Mouse (Mus musculus): ENCODE results near the gene Samd5. TPM values are rescaled to one million over a fixed set of nuclear protein-coding genes. Genes with fewer than 3 reads are reported as not detected.
A peak's percentile ranks its signal among the peaks of the same experiment; 100 is the strongest.

Samd5 gene
- polyA plus RNA-seq, 1 experiment from 2014 or later: 15.3 TPM

DNA sequence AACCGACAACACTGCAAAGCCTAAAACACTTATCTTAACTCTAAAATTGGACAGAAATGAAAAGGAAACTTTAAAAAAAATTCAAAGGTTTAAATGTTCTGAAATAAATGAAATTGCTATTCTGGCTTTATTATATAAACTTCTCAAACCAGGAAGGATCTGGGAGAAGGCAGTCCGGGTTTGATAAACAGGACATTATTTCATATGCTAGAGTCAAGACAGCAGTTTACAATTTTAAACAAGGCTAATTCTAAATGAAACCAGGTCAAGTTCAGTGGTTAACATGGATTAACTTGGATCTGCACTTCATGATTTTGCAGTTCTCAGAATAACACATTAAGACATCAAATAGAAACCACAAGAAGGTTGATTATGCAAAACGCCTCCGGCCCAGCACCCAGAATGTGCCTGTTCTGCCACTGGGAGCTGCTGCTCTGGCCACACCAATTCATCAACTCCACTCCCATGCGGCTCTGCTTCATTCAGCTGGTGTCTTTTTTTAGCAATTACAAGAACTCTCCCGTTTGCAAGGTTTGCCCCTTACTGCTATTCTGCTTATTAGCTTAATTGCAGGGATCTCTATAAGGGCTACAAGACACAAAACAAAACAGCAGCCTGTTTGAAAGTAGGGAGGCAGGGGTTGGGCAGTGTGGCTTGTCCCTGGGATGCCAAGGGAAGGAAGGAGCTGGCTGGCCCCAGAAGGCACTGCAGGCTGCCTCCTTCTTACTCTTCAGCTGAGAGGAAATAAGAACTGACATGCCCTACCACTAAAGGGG lies 24.8 kb downstream of the Samd5 start:
- Histone ChIP-seq H3K4me1 (ENCODE audit: insufficient read depth) (peaks cover 5% of the 10 kb centered on the region; the same call in 1 of the 2 replicates), H3K4me3 (ENCODE audit: low read depth, low read length) (no peak overlapping the region), H3K4me2 (no peak overlapping the region), H3K36me3 (ENCODE audit: insufficient read depth) (no peaks in the 10 kb centered on the region), H3K27me3 (ENCODE audit: insufficient read depth, low read length) (no peaks in the 10 kb centered on the region), H3K27ac (ENCODE audit: low read depth) (no peak overlapping the region), H3K9me3 (ENCODE audit: low read depth, low read length) (no peaks in the 10 kb centered on the region), H3K9ac (no peak overlapping the region)
- no peak for ATAC-seq (ENCODE audit: insufficient read depth)
- WGBS: 37% methylated on average over 6 of the region's 6 CpGs
- DNase-seq: peak; percentile 26
- TF ChIP-seq CTCF (IDR thresholded peaks at IDR 0.05; ENCODE audit: low read depth): no peak

GRCm38 (mm10) chr10:9648464-9648863 lies 26.5 kb downstream of the Samd5 start:
- no peaks in the 10 kb centered on the region for H3K9me3 ChIP-seq (ENCODE audit: low read depth, low read length)
- H3K27me3 ChIP-seq (ENCODE audit: insufficient read depth, low read length): no peaks in the 10 kb centered on the region
- peak overlapping the region; percentile 25; the same call in 1 of the 2 replicates for H3K27ac ChIP-seq (ENCODE audit: low read depth)
- no peaks in the 10 kb centered on the region for H3K36me3 ChIP-seq (ENCODE audit: insufficient read depth)
- peaks cover 5% of the 10 kb centered on the region; the same call in 1 of the 2 replicates for H3K4me1 ChIP-seq (ENCODE audit: insufficient read depth)
- ATAC-seq (ENCODE audit: insufficient read depth) (peak; percentile 72; the same call in 1 of the 2 replicates), DNase-seq (peak; percentile 66)
- WGBS: 29% methylated on average over 2 of the region's 2 CpGs
- no peak overlapping the region for H3K9ac ChIP-seq
- H3K4me3 ChIP-seq (ENCODE audit: low read depth, low read length): no peak overlapping the region
- TF ChIP-seq CTCF (IDR thresholded peaks at IDR 0.05; ENCODE audit: low read depth): no peak
- H3K4me2 ChIP-seq: no peak overlapping the region

- no peak for TF ChIP-seq CTCF (IDR thresholded peaks at IDR 0.05; ENCODE audit: low read depth)
These were observed 27.3 kb downstream of the Samd5 start for GRCm38 (mm10) chr10:9647741-9648140.

DNA sequence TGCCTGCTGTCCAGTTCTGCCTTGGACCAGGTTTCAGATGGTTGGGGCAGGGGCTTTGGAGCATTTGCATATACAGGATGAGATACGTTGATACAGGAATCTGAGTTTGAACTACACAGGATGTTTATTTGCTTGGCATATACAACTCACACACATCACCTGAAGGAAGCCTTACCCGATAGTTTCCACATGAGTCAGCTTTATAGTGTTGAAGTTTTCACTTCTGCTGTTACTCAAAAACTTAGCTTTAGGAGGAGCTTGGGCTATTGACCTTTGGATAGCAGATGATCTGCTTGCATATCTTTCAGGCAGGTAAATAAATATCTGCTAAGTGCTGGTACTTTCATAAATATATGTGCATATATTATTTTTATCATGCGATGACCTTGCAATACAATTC lies 28.6 kb downstream of the Samd5 start:
- Histone ChIP-seq H3K4me2 (no peak overlapping the region), H3K9me3 (ENCODE audit: low read depth, low read length) (no peaks in the 10 kb centered on the region), H3K36me3 (ENCODE audit: insufficient read depth) (no peaks in the 10 kb centered on the region), H3K4me3 (ENCODE audit: low read depth, low read length) (no peak overlapping the region), H3K27ac (ENCODE audit: low read depth) (no peak overlapping the region), H3K9ac (no peak overlapping the region), H3K4me1 (ENCODE audit: insufficient read depth) (peaks cover 5% of the 10 kb centered on the region; the same call in 1 of the 2 replicates), H3K27me3 (ENCODE audit: insufficient read depth, low read length) (no peaks in the 10 kb centered on the region)
- TF ChIP-seq CTCF (IDR thresholded peaks at IDR 0.05; ENCODE audit: low read depth): no peak
- ATAC-seq (ENCODE audit: insufficient read depth) (no peak), DNase-seq (no peak)
- WGBS: 70% methylated on average over 3 of the region's 3 CpGs

More at GRCm38 (mm10) chr10:9647741-9648140, 27.3 kb downstream of the Samd5 start:
- Histone ChIP-seq H3K4me3 (ENCODE audit: low read depth, low read length) (no peak overlapping the region), H3K36me3 (ENCODE audit: insufficient read depth) (no peaks in the 10 kb centered on the region), H3K27ac (ENCODE audit: low read depth) (no peak overlapping the region), H3K9ac (no peak overlapping the region), H3K27me3 (ENCODE audit: insufficient read depth, low read length) (no peaks in the 10 kb centered on the region), H3K9me3 (ENCODE audit: low read depth, low read length) (no peaks in the 10 kb centered on the region), H3K4me1 (ENCODE audit: insufficient read depth) (peaks cover 5% of the 10 kb centered on the region; the same call in 1 of the 2 replicates), H3K4me2 (no peak overlapping the region)
- ATAC-seq (ENCODE audit: insufficient read depth): no peak
- DNase-seq: no peak
- WGBS: 67% methylated on average over 6 of the region's 6 CpGs

DNA sequence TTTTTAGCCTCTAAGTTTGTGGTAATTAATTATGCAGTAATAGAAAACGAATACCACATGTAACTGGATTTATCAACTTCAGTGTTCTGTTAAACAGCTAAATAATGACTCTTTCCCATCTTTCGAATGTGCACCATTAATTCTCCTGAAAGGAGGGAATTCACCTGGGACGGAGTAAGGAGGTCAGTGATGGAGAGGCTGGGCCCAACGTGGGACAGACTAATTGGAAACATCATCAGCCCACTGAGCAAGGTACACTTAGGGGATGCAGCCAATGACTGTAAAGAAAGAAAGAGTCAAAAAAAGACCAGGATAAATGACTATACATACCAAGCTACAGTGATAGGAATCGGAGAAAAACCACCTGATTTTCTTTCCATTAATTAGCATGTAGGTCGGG lies 31.5 kb downstream of the Samd5 start:
- TF ChIP-seq CTCF (IDR thresholded peaks at IDR 0.05; ENCODE audit: low read depth): no peak
- Histone ChIP-seq H3K27me3 (ENCODE audit: insufficient read depth, low read length) (no peaks in the 10 kb centered on the region), H3K4me2 (no peak overlapping the region), H3K27ac (ENCODE audit: low read depth) (no peak overlapping the region), H3K36me3 (ENCODE audit: insufficient read depth) (no peaks in the 10 kb centered on the region), H3K9ac (no peak overlapping the region), H3K4me1 (ENCODE audit: insufficient read depth) (peaks cover 9% of the 10 kb centered on the region), H3K4me3 (ENCODE audit: low read depth, low read length) (no peak overlapping the region), H3K9me3 (ENCODE audit: low read depth, low read length) (no peaks in the 10 kb centered on the region)
- DNase-seq (no peak), ATAC-seq (ENCODE audit: insufficient read depth) (no peak)
- WGBS: 74% methylated on average over 6 of the region's 6 CpGs

DNA sequence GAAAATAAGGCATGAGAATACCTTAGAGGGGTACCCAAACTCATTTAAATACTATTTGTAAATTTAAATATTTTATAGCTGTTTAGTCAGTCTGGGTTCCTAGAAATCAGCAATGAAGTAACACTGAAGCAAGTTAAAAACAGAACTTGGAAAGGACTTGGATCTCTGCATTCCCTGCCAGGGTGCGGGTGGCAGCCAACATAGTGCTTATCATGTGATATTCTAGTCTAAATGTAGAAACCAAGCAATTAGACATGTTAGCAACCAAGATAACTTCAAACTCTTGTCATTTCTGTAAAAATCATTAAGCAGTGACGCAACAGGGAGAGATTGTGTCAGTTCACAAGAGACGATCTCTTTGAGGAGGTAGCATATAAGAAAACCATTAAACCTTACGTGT lies 32.9 kb downstream of the Samd5 start:
- no peaks in the 10 kb centered on the region for H3K27me3 ChIP-seq (ENCODE audit: insufficient read depth, low read length)
- WGBS: 80% methylated on average over 4 of the region's 4 CpGs
- H3K27ac ChIP-seq (ENCODE audit: low read depth): no peak overlapping the region
- H3K4me1 ChIP-seq (ENCODE audit: insufficient read depth): peaks cover 4% of the 10 kb centered on the region; the same call in 1 of the 2 replicates
- no peak overlapping the region for H3K4me3 ChIP-seq (ENCODE audit: low read depth, low read length)
- H3K4me2 ChIP-seq: no peak overlapping the region
- no peak for DNase-seq
- no peak for TF ChIP-seq CTCF (IDR thresholded peaks at IDR 0.05; ENCODE audit: low read depth)
- no peaks in the 10 kb centered on the region for H3K9me3 ChIP-seq (ENCODE audit: low read depth, low read length)
- no peaks in the 10 kb centered on the region for H3K36me3 ChIP-seq (ENCODE audit: insufficient read depth)
- no peak overlapping the region for H3K9ac ChIP-seq
- no peak for ATAC-seq (ENCODE audit: insufficient read depth)

DNA sequence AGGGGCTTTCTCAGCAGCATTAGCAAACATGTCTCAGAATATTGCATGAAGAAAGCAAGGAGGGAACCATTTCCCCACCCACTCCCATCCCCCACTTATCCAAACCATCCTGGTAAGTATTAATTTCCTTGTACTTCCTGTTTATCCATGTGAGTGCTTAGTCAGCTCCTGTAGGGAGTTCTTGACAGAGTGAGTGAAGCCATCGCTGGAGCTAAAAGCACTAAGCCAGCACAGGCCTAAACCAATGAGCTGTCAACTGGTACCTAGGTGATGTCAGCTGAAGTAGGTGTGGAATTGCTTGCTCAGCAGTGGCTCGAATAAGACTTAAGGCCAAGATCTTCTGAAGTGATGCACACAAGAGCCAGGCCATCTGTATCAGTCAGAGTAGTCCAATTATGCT lies 34.3 kb downstream of the Samd5 start:
- no peak for TF ChIP-seq CTCF (IDR thresholded peaks at IDR 0.05; ENCODE audit: low read depth)
- no peak overlapping the region for H3K9ac ChIP-seq
- H3K9me3 ChIP-seq (ENCODE audit: low read depth, low read length): no peaks in the 10 kb centered on the region
- H3K4me3 ChIP-seq (ENCODE audit: low read depth, low read length): no peak overlapping the region
- H3K36me3 ChIP-seq (ENCODE audit: insufficient read depth): no peaks in the 10 kb centered on the region
- no peaks in the 10 kb centered on the region for H3K27me3 ChIP-seq (ENCODE audit: insufficient read depth, low read length)
- no peak overlapping the region for H3K4me2 ChIP-seq
- ATAC-seq (ENCODE audit: insufficient read depth) (no peak; the same call in 1 of the 2 replicates), DNase-seq (peak; percentile 19)
- peaks cover 4% of the 10 kb centered on the region; the same call in 1 of the 2 replicates for H3K4me1 ChIP-seq (ENCODE audit: insufficient read depth)
- H3K27ac ChIP-seq (ENCODE audit: low read depth): no peak overlapping the region
- WGBS: 29% methylated on average over 2 of the region's 2 CpGs

Measured in lung, embryonic 14.5 days (tissue).